Mouse (Mus musculus): Measurements from ENCODE around the gene Ntn3.

- TF ChIP-seq CTCF (IDR thresholded peaks at IDR 0.05; ENCODE audit: low read depth), result no peak
- no peak for TF ChIP-seq EP300 (optimal IDR thresholded peaks at IDR 0.05)
Measured at GRCm38 (mm10) chr17:24222653-24223052, 13.3 kb upstream of the Ntn3 start.
